Mouse (Mus musculus): ENCODE results near the gene Smyd3.

Gene Smyd3

DNA sequence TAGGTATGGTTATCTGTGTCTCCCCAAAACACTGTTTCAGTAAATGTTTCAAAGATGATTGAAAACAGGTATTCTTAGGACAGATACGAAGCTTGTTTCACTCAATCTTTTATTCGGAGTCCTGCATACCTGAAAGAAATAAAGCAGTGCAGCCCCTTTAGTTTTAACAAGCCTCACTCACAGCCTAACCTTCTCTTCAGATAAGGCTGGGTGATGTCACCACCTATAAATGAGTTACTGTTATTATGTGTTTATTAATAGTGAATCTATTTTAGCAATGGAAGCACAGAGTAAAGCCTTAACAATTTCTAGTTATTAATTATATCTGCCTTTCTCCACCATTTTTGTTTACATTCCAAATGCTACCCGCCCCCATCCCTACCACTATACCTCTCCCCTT is 228.1 kb downstream of the Smyd3 start:
- DNase-seq (ENCODE audit: low read depth), result no peak

DNA sequence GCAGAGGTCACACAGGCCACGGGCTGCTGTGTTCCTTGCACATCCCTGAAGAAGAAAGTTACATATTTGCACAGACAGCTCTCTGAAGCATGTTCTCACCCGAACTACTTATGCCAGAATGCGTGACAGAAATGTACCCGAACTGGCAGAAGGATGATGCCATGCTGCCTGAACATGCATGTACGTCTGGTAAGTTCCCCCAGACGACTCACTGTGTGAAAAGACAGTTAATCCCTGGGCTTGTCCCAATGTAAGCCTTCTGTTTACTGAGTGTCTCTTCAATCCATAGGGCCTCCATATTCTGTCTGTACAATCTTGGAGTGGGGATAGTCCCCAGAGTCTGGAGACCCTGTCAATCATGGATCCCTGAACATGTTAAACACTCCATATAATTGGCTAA is 231.1 kb downstream of the Smyd3 start:
- no peak for DNase-seq (ENCODE audit: low read depth)

DNA sequence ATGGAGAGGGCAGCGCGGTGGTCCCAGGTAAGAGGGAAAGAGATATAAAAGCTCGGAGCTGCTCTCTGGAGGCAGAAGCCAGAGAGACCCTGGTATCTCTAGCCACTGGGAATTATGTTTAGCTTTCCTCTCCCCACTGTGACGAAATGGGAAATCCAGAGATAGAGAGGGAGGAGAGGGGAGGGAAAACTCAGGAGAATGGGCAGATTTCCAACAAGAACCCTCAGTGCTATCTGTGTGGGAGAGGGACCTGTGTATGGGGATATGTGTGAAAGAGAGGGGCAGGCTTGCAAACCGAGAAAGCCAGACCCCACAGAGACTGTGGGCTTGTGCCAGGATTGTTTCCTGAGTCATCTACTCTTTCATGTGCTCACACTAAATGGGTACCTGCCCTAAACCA is 235.0 kb downstream of the Smyd3 start:
- no peak for DNase-seq (ENCODE audit: low read depth)

DNA sequence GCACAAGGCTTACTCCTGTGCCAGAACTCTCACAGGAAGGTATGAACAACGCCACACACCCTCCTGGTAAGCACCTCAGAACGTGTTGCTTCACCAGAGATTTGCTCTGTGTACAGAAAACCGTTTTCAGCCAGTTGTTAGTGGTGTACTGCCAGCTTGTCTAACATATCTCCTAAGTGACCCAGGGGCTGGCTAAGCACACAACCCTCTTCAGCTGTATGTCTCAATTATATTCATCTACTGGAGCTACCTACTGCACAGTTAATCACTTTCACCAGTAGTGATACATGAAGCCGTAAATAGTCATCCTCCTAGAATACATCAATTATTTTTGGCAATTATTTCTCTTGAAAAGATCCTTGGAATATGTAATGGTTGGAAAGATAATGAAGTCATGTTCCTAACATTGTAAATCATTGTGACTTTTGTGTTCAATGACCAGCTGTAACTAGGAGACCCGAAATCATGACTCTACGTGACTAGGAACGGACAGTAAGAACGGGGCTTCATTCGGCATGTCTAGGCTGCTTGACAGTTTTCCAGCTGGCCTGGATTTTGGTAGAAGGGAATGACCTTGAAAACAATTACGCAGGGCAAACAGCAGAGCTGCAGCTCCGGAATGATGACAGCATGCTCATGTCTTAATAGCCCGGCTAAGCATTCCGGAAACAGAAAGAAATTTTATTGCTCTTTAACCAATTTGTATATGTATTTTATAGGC is 236.3 kb downstream of the Smyd3 start:
- DNase-seq (ENCODE audit: low read depth), result no peak

DNA sequence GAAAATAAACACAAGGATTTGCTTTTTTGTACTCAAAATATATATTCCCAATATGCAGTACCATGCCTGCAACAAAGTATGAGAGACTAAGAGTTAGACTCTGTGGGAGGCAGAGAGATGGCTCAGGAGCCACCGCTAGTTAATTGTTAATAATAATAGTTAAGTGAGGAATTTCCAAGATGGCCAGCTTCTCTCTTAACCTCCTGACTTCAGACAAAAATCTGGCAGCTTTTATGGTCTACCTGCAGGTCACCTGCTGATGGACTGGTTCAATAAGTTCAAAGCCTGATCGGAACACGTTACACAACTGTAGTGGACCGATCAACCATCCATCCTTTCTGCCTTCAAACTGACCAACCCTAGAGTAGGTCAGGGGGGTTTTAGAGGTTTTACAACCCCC is 238.7 kb downstream of the Smyd3 start:
- no peak for DNase-seq (ENCODE audit: low read depth)

DNA sequence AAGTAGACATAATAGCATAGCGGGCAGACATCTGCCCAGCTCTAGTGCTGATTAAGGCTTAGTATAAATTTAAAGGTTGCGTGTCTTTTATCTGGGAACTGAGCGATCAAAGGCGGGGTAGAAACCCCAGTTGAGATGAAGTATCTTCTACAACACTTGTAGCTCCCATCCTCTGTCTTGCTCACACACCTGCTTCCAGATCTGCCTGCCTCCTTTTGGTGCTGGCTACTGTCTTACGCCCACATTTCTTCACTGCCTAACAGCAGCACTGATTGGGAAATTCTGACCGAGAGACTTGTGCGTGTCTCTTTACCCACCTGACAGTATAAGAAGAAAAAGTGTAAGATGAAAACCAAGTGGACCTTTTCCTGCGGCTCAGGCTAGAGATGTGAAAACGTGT is 240.5 kb downstream of the Smyd3 start:
- DNase-seq (ENCODE audit: low read depth), result no peak

DNA sequence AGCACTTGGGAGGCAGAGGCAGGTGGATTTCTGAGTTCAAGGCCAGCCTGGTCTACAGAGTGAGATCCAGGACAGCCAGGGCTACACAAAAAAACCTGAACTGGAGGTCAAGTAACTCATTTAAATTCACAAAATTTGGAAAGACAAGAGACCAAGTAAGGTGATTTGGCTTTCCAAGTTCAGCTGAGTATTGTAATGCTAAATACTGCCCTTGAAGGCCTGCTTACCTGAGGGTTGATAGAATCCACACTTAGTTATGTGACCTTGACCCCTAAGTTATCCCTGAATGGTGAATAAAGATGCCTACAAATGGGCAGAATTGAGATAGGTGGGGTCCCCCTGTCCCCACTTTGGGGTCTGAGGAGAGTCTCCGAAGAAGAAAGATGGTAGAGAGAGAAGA is 241.0 kb downstream of the Smyd3 start:
- DNase-seq (ENCODE audit: low read depth), result no peak

DNA sequence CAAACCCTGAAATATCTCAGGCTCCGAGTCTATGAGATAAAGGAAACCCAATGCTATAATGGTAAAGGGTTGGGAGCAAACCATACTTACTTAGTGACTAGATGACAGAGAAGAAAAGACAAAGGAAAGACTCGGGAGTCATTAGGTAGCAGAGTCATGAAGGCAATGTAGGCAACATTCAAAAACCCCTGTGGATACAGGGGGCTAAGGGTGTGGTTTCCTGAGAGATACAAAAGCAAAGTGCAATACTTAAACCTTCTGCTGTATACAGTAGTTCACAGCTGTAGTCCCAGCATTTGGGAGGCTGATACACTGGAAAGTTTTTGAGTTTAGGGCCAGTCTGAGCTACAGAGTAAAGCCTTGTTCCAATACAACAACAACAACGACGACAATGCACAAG is 244.9 kb downstream of the Smyd3 start:
- DNase-seq (ENCODE audit: low read depth), result no peak

DNA sequence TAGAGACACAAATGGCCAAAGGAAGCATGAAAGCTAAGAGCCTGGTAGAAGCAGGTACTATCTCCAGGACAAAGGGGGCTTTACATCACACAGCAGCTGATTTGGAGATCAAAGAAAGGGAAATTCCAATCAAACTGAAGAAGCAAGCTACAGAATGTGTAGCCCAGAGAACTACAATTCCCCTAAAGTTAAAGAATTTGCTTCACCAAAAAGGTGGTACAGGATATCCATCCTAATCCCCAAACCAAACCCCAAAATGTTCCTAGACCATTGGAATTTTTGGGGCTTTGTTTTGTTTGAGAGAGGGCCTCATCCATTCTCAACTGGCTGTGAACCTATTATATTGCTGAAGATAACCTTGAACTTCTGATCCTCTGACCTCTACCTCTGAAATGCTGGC is 245.5 kb downstream of the Smyd3 start:
- no peak for DNase-seq (ENCODE audit: low read depth)

DNA sequence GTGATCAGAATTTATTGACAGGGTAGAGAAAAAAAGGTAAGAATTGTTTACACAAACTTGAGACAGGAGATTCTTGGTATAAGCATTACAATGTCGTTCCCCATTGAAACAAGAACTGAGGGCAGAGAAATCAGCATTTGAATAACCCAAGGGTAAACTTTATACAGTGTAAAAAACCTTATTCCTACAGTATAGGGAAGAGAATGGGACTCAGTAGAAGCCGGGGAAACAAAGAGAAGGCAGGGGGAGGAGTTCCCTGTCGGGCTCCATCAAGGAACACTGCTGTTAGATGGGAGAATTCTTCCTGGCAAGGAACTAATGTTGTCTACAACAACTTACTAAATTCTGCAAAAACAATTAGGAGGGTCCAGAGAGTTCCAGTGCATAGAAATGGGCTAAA is 250.9 kb downstream of the Smyd3 start:
- DNase-seq (ENCODE audit: low read depth), result no peak

DNA sequence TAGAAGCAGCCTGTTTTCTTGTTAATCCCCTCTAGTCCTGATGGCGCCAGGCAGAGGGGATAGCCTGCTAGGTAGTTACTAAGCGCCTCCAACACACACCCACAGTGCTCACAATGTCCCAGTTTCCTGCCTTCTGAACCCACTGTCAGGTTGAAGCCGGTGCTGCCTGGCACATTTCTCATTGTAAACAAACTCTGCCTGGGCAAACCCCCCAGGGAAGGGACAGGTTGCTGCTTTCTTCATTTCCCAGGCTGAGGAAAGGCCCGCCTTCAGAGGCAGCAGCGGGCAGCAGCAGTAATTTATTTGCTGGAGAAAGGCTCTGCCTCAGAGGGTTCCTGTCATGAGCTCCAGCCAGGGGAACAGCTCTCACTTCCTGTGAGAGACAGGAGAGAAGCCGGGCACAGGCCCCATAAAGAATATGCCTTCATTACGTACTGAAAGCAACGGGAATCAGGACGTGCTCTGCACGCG is 256.3 kb downstream of the Smyd3 start:
- no peak for DNase-seq (ENCODE audit: low read depth)

DNA sequence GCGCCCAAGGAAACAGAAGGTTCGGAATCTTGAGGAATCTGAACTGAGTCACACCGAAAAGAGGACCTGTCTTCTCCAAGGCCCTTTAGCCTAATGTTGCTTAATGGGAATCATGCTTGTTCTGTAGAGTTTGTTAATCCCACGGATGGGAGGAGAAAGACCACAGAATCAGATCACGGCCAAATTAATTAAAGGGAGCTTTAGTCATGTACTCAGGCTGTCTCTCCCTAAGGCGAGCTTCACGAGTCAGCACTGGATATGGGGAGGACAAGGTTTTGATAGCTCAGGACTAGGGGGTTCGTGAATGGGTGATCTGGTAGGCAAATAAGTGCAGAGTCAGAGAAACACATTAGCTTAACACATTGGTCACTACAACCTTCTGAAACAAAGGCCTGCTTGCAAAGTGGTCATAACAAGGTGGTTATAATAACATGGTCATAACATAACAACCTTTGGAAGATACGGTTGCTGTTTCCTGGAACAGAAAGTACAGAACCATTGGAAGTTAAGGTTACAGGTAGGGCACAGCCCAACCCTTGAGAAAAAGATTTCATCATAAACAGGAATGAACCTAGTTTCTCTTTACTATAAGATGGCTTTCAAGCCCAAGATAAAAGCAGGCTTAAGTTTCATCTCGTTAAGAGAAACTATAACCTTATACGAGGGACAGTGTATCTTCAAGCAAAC is 261.9 kb downstream of the Smyd3 start:
- DNase-seq (ENCODE audit: low read depth), result no peak

DNA sequence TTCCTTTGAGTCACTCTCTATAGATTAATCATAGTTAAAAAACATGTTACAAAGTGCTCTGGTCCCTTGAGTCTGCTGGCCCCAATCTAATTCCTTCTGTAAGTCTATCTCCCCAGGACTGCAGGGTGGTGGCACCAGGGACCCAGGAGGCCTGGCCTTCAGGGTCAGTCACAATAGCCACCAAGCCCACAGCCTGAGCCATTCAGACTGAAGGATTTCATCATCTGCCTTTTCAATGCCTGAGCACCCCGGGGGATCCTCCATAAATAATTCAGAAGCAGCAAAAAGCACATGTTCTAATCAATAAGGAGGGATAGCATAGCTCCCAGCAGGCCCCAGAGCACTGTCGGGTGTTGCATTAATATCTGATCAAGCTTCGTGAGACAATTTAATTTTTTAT is 263.3 kb downstream of the Smyd3 start:
- DNase-seq (ENCODE audit: low read depth), result no peak

DNA sequence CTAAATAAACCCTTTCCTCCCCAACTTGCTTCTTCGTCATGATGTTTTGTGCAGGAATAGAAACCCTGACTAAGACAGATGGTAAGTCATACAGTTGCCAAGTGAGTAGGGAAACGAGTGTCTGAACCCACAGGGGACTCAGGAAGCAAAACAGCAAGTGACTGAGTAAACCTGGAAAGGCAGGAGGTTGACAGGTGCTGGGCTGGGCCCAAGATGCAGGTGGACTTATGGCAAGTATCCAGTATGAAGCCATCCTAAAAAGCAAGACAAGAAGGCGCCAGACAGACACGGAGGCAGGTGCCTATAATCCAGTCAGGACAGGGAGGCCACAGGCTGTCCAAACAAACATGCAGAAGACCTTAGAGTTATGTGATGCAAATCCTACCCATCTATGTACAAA is 265.2 kb downstream of the Smyd3 start:
- no peak for DNase-seq (ENCODE audit: low read depth)

DNA sequence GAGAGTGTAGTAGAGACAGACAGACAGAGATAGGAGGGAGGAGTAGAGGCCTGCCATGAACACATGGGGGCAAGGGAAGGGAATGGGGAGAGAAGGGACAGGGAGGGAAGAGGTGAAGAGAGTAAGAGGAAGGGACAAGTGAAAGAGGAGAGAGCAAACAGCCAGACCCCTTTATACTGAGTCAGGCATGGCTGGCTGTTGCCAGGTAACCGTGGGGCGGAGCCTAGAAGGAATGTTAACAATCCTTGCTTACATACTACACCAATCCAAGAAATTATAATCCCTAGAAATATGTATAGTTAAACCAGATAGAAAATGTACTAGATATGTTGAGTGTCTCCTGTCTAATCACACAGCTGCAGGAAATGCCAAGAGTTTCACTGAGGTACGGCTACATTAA is 267.5 kb downstream of the Smyd3 start:
- DNase-seq (ENCODE audit: low read depth), result no peak

DNA sequence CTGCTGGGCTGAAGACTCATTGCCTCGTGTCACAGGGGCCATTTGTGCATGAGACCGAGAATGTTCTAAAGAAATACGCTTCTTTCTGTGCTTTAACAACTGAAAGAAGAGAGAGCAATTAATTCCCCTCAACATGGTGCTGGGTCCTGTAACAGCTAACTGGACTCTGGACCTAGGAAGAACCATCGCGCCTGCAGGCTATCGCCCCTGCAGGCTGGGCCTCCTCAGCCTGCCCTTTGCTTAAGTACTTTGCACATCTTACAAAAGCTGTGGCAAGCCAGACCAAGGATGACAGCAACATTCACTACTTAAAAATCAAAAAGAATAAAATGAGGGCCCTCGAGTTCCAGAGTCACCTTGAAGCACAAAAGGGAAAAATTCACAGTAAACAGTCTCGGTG is 274.3 kb downstream of the Smyd3 start:
- DNase-seq (ENCODE audit: low read depth), result no peak

DNA sequence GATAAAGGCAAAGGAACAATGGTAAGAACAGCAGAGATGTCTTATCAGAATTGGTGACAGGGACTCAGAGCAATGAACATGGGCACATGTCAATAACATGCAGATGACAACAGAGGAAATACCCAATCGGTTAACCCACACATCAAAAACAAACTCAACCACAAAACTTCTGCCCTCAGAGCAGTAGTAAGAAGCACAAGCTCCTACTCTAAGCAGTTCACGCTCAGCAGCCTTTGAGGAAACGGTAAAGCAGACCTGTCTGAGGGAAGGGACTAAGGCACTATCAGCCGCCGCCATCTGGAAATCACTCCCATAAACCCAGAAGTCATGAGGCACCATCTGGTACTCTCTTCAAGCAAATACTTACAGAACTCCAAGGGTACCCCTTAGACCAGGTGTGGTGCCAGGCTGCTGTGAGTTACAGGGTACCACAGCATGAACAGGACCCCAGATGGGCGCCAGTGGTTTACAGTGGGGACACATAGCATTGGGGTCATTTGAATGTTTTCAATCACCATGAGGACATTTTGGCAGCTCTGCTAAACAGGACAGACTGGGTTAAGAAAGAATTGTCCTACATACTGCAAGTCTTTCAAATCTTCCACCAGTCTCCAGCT is 277.1 kb downstream of the Smyd3 start:
- DNase-seq (ENCODE audit: low read depth), result peak; percentile 35

DNA sequence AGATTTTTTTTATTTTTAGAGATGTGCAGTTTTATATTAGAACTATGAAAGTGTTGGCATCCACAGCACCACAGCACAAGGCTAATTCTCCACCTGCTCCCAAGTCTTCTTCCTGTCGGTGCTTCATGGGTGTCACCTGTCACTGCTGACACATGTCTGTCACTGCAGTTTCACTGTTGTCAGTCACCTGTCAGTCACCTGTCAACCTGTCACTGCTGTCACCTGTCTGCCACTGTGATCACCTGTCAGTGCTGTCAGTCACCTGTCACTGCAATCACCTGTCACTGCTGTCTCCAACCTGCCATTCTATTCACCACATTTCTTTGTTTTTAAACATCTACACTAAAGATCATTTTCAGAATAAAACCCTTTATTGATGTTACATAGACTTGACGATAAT is 279.2 kb downstream of the Smyd3 start:
- no peak for DNase-seq (ENCODE audit: low read depth)

DNA sequence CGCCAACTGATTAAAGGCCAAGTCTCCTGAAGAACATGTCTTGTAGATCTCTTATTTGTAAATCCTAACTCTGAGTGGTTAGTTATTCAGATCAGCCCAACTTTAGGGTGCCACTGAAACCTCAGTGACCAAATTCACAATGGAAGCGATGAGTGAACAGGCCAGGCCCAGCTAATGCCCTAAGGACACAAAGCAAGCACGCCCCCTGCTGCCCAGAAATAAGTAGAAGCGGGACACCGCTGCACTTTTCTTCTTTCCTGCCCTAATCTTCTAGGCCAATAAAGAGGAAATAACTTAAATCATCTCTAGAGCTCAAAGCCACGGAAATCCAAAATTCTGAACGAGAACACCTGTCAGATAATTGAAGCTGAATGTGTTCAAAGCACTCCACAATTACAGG is 279.9 kb downstream of the Smyd3 start:
- peak; percentile 53 for DNase-seq (ENCODE audit: low read depth)

DNA sequence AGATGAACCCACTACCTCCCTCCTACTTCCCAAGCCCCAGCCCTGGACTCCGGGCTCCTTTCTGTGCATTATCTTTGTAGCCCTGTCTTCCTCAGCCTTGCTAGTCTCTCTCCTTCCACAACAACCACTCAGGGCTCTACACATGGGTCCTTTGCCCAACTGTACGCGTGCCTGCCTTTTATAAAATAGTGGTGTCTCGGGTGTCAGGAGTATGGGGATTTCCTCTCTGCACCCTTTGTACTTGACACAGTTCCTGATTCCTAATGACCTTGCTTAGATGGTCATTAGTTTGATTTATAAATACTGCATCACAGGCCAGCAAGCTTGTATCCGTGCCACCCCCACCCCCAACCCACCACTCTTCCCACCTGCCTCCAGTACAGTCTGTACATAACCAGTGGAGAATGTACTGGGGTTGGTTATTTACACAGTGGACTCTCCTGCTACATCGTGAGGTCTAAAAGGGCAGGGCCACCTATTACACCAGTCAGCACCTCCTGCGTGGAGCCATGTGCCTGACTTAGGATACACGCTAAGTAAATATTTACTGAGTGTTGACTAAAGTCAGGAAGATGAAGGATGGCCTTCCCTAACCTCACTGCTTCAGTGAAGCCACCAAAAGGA is 281.5 kb downstream of the Smyd3 start:
- DNase-seq (ENCODE audit: low read depth), result no peak

DNA sequence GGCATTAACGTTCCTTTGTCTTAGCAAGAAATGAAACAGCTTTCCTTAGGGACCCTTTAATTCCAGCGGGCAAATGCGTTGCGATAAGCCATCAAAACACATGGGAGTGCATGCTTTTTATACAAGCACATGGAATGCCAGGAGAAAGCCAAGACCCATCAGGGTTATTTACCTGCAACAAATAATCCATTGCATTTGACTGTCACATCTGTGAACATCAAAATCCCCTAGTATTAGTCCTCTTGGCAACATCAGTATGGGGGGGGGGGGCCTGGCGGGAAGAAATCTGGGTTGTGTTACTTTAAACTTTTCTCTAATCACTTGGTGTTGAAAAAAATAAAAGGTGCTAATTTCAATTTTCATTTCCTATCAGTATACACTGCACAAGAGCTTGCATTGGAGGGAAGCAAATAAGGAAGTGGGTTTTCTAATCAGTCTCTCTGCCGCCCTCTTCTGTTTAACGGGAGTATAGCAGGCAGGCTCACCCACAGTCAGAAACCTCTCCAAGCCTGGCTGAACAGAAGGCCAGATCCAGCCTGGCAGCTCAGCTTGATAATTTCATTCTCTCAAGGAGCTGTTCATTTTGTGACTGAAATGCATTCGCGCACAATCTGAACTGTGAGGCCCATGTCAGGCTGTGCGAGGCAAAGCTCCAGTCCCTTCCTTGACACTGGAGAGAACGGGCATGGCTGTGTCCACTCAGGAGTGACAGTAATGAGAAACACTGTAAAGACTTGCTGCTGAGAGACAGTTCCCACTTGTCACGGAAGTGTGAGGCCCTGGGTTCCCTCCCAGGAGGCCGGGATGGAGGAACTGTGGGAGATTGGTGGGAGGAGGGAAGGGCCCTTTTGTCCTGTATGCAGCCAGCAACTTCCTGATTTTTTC is 285.8 kb downstream of the Smyd3 start:
- DNase-seq (ENCODE audit: low read depth), result peak; percentile 85

DNA sequence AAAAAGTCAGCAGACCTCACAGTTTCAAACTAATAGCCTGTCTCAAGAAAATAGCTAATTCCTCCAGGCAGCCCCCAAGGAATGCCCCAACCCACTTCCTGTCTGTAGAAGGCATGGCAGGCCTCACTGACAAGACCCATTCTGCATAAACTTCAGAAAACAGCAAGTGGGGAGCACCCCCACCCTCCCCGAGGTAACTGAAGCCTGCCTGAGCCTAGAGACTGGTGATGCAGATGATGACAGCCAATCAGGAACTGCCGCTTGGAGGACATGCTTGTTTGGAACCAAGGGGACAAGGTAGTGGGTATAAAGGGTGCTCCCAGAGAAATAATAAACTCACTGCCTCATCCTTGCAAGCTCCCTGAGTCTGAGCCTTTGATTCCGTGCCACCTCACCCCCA is 288.3 kb downstream of the Smyd3 start:
- no peak for DNase-seq (ENCODE audit: low read depth)
